Mouse (Mus musculus) common myeloid progenitor, adult 5-6 weeks (primary cell): ENCODE measurements around the gene Ripor1. TPM values are rescaled to one million over a fixed set of nuclear protein-coding genes. Genes with fewer than 3 reads are reported as not detected.

Experiments
- total RNA-seq: library from RNA; stranded (forward); fragments of 200-1000, 187-1606 nt; gene quantifications from 2 replicates; pipeline ENCODE4 v1.2.3, GENCODE M21; 2017

Ripor1 gene
- total RNA-seq, 1 experiment from 2014 or later, result 39.1 TPM

Other genes starting within 250 kb of the Ripor1 start
- not detected in 2 replicates for gene Plekhg4, start 232.0 kb upstream of the Ripor1 start, total RNA-seq
- gene Kctd19, start 191.8 kb upstream of the Ripor1 start, total RNA-seq, result not detected in 2 replicates
- gene Lrrc36, start 191.7 kb upstream of the Ripor1 start, total RNA-seq, result 0.69 and 1.5 TPM in 2 replicates
- gene Tppp3, start 133.7 kb upstream of the Ripor1 start, total RNA-seq, result not detected in 2 replicates
- 2.4 and 3.5 TPM in 2 replicates for gene Zdhhc1, start 108.4 kb upstream of the Ripor1 start, total RNA-seq
- gene Hsd11b2, start 86.5 kb upstream of the Ripor1 start, total RNA-seq, result not detected in 2 replicates
- gene Atp6v0d1, start 39.2 kb upstream of the Ripor1 start, total RNA-seq, result 27.5 and 33.4 TPM in 2 replicates
- gene Ctcf, start 31.3 kb downstream of the Ripor1 start, total RNA-seq, result 113 and 139 TPM in 2 replicates
- not detected in 2 replicates for gene Agrp, start 32.1 kb downstream of the Ripor1 start, total RNA-seq
- 2.9 and 4.3 TPM in 2 replicates for gene Carmil2, start 81.0 kb downstream of the Ripor1 start, total RNA-seq
- gene Acd, start 95.8 kb downstream of the Ripor1 start, total RNA-seq, result 17.8 and 33.4 TPM in 2 replicates
- gene Pard6a, start 95.9 kb downstream of the Ripor1 start, total RNA-seq, result 0.41 and 11.5 TPM in 2 replicates
- not detected in 2 replicates for gene 4933405L10Rik, start 102.4 kb downstream of the Ripor1 start, total RNA-seq
- gene Enkd1, start 103.0 kb downstream of the Ripor1 start, total RNA-seq, result 12.9 and 16.0 TPM in 2 replicates
- 0.92 and 3.7 TPM in 2 replicates for gene Gfod2, start 153.4 kb downstream of the Ripor1 start, total RNA-seq
- 9.4 and 13.4 TPM in 2 replicates for gene Ranbp10, start 222.1 kb downstream of the Ripor1 start, total RNA-seq
- gene Tsnaxip1, start 222.5 kb downstream of the Ripor1 start, total RNA-seq, result not detected in 2 replicates
- 13.4 and 16.9 TPM in 2 replicates for gene Cenpt, start 248.0 kb downstream of the Ripor1 start, total RNA-seq
- 23.6 and 24.3 TPM in 2 replicates for gene Thap11, start 249.9 kb downstream of the Ripor1 start, total RNA-seq